Mouse (Mus musculus): ENCODE measurements at regions not wholly inside any gene's neighbourhood (a gene's known extent, or its start where the extent isn't known, plus 50 kb on each side); places are given as distances from the start of the nearest gene placed in this dataset.

DNA sequence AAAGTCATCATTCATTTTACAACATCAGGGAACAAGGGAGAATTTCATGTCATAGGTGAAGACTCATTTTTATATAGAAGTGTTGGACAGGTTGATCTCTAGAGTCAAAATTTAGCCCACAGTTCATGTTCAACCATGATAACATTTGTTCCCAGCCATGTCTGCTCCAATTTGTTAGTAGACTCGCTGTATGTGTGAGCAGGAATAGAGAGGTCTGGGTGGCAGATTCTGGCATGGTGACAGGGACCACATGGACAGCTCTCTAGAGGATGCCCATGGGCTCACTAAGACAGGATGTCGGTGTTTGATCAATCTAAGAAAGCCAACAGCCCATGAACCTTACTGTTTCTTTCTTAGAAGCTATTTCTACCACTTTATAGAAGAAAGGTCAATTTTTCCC is 159.7 kb upstream of the Tmtc1 start:
- no peak overlapping the region for H3K4me3 ChIP-seq (ENCODE audit: insufficient read depth, low read length)
- TF ChIP-seq CTCF (IDR thresholded peaks at IDR 0.05; ENCODE audit: low read depth, low read length) (no peak), POLR2A (IDR thresholded peaks at IDR 0.05; ENCODE audit: borderline replicate concordance, low read depth, low read length) (no peak)
- no peak overlapping the region for H3K27ac ChIP-seq (ENCODE audit: insufficient read depth, low read depth, low read length)
- peaks cover 5% of the 10 kb centered on the region for H3K4me1 ChIP-seq (ENCODE audit: control insufficient read depth, insufficient read depth, low read length)

GRCm38 (mm10) chr6:148603460-148603859 is 159.3 kb upstream of the Tmtc1 start:
- Histone ChIP-seq H3K4me1 (ENCODE audit: control insufficient read depth, insufficient read depth, low read length) (peaks cover under 1% of the 10 kb centered on the region; the same call in 1 of the 2 replicates), H3K4me3 (ENCODE audit: insufficient read depth, low read length) (no peak overlapping the region), H3K27ac (ENCODE audit: insufficient read depth, low read depth, low read length) (no peak overlapping the region)
- TF ChIP-seq CTCF (IDR thresholded peaks at IDR 0.05; ENCODE audit: low read depth, low read length) (no peak), POLR2A (IDR thresholded peaks at IDR 0.05; ENCODE audit: borderline replicate concordance, low read depth, low read length) (no peak)

DNA sequence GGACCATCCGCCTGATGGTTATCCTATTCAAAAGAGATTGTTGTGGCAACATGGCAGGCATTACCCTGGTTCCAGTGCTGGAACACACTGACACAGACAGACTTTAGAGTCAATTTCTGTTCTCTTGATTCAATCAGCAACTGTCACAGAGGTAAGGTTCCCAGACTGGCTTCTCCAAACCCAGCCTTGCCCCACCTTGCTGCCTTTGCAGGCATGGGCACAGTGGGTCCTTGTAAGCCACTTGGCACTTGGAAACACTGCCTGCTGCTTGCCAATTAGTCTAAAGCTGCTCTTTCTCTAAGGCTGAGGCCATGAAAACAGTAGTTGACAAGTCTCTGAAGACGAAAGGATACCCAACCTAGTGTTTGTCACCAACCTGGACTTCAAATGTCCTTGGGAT is 158.7 kb upstream of the Tmtc1 start:
- no peaks in the 10 kb centered on the region for H3K4me1 ChIP-seq (ENCODE audit: control insufficient read depth, insufficient read depth, low read length)
- no peak for TF ChIP-seq CTCF (IDR thresholded peaks at IDR 0.05; ENCODE audit: low read depth, low read length)
- TF ChIP-seq POLR2A (IDR thresholded peaks at IDR 0.05; ENCODE audit: borderline replicate concordance, low read depth, low read length), result no peak
- no peak overlapping the region for H3K27ac ChIP-seq (ENCODE audit: insufficient read depth, low read depth, low read length)
- H3K4me3 ChIP-seq (ENCODE audit: insufficient read depth, low read length), result no peak overlapping the region

- TF ChIP-seq POLR2A (IDR thresholded peaks at IDR 0.05; ENCODE audit: borderline replicate concordance, low read depth, low read length), result no peak
- TF ChIP-seq CTCF (IDR thresholded peaks at IDR 0.05; ENCODE audit: low read depth, low read length), result no peak
- Histone ChIP-seq H3K27ac (ENCODE audit: insufficient read depth, low read depth, low read length) (no peak overlapping the region), H3K4me1 (ENCODE audit: control insufficient read depth, insufficient read depth, low read length) (no peaks in the 10 kb centered on the region)
Measured at GRCm38 (mm10) chr6:148600934-148601333, 156.7 kb upstream of the Tmtc1 start.

DNA sequence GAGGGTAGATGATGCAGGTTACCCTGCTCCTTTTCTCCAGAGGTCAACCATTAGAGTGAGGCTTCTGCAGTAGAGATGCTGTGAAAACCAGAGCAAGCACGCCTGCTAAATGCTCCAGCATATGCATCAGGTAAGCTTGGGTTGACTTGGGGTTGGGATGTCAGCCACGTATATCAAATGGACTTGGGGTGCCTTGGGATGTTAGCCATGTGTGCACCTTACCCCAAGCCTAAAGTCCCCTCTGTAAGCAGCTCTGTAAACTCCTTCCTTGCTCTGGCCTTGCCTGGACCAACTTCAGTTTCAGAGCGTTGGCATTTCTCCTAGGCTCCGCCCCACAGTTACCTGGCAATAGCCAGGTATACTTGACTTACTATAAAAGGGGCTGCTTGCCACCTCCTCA is 155.3 kb upstream of the Tmtc1 start:
- H3K27ac ChIP-seq (ENCODE audit: insufficient read depth, low read depth, low read length), result no peak overlapping the region
- no peaks in the 10 kb centered on the region for H3K4me1 ChIP-seq (ENCODE audit: control insufficient read depth, insufficient read depth, low read length)
- TF ChIP-seq CTCF (IDR thresholded peaks at IDR 0.05; ENCODE audit: low read depth, low read length) (no peak), POLR2A (IDR thresholded peaks at IDR 0.05; ENCODE audit: borderline replicate concordance, low read depth, low read length) (no peak)
- no peak overlapping the region for H3K4me3 ChIP-seq (ENCODE audit: insufficient read depth, low read length)

More at GRCm38 (mm10) chr6:148600934-148601333, 156.7 kb upstream of the Tmtc1 start:
- H3K4me3 ChIP-seq (ENCODE audit: insufficient read depth, low read length), result no peak overlapping the region

DNA sequence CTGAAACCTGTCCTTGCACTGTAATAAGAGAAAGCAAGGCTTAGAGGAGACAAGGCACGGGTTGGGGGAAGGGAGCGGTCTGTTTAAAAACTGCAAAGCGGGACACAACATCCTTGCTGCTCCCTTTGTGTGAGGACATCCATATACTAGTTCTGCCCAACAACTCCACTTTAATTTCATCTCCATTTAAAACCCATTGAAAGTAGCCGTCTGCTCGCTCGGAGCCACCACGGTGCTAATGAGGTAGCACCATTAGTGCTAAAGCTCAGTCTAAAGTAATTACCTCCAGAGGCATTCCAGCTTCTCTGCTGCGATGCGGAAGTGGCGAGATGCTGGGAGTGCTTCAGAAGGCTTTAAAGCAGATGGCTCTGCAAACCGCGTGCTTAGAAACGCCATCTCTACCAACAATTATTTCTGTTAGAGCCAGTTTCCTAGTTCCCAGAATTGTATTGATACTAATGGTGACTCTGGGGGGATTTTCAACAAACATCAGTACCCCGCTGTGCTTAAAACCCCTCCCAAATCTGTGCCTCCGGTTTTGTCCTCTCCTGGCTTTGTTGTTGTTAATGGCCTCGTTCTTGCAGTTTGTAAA is 154.7 kb upstream of the Tmtc1 start:
- Histone ChIP-seq H3K27ac (ENCODE audit: insufficient read depth, low read depth, low read length) (no peak overlapping the region), H3K4me3 (ENCODE audit: insufficient read depth, low read length) (no peak overlapping the region), H3K4me1 (ENCODE audit: control insufficient read depth, insufficient read depth, low read length) (no peaks in the 10 kb centered on the region)
- TF ChIP-seq CTCF (IDR thresholded peaks at IDR 0.05; ENCODE audit: low read depth, low read length), result no peak
- no peak for TF ChIP-seq POLR2A (IDR thresholded peaks at IDR 0.05; ENCODE audit: borderline replicate concordance, low read depth, low read length)

DNA sequence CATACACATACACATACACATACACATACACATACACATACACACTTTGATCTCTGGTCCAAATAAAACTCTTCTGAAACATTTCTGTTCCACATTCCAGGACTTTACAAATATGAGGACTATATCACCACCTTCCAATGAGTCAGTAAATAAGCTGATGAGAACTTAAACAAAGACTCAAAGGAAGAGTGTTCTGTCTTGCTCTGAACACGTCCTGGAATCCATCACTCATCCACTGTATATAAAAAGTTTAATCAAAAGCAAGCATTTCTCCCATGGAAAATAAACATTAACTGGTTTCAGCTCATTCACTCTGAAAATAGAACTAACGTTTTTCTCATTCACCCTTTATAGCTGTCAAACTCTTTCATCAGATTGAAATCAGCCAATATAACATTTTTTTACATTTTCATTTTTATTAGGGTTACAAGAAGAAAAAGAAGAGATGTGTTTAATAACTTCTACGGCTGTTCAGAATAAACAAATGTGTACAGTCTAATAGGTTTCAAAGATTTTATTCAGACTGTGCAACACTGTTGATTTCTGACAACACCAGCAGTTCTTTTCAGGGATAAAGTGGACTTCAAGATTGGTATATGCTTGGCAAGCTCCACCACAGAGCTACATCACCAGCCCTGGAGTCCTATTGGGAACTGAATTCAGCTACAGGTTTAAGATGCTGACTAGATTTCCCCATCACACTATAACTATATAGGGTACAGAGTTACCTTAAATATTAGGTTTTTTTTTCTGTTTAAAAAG is 151.0 kb upstream of the Tmtc1 start:
- TF ChIP-seq POLR2A (IDR thresholded peaks at IDR 0.05; ENCODE audit: borderline replicate concordance, low read depth, low read length) (no peak), CTCF (IDR thresholded peaks at IDR 0.05; ENCODE audit: low read depth, low read length) (no peak)
- no peaks in the 10 kb centered on the region for H3K4me1 ChIP-seq (ENCODE audit: control insufficient read depth, insufficient read depth, low read length)
- H3K27ac ChIP-seq (ENCODE audit: insufficient read depth, low read depth, low read length), result no peak overlapping the region
- H3K4me3 ChIP-seq (ENCODE audit: insufficient read depth, low read length), result no peak overlapping the region

DNA sequence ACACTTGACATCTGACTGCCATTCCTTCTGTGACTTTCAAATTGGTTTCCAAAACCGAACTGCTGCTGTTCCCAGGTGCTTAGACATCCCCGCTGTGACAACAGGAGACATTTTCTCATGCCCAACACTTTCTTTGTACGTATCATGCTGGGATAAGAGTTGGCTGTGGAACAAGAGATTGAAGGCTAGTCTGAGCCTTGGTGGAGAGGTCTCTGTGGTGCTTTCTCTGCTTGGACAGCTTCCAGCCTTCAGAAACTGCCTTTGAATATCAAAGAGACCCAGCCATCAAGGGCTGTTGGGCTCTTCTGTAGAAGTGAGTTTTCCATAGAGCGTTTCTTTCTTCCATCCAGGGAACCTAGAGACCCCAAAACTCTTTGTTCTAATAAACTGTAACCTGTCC is 144.8 kb upstream of the Tmtc1 start:
- H3K27ac ChIP-seq (ENCODE audit: insufficient read depth, low read depth, low read length), result no peak overlapping the region
- H3K4me1 ChIP-seq (ENCODE audit: control insufficient read depth, insufficient read depth, low read length), result no peaks in the 10 kb centered on the region
- TF ChIP-seq POLR2A (IDR thresholded peaks at IDR 0.05; ENCODE audit: borderline replicate concordance, low read depth, low read length) (no peak), CTCF (IDR thresholded peaks at IDR 0.05; ENCODE audit: low read depth, low read length) (no peak)
- no peak overlapping the region for H3K4me3 ChIP-seq (ENCODE audit: insufficient read depth, low read length)

DNA sequence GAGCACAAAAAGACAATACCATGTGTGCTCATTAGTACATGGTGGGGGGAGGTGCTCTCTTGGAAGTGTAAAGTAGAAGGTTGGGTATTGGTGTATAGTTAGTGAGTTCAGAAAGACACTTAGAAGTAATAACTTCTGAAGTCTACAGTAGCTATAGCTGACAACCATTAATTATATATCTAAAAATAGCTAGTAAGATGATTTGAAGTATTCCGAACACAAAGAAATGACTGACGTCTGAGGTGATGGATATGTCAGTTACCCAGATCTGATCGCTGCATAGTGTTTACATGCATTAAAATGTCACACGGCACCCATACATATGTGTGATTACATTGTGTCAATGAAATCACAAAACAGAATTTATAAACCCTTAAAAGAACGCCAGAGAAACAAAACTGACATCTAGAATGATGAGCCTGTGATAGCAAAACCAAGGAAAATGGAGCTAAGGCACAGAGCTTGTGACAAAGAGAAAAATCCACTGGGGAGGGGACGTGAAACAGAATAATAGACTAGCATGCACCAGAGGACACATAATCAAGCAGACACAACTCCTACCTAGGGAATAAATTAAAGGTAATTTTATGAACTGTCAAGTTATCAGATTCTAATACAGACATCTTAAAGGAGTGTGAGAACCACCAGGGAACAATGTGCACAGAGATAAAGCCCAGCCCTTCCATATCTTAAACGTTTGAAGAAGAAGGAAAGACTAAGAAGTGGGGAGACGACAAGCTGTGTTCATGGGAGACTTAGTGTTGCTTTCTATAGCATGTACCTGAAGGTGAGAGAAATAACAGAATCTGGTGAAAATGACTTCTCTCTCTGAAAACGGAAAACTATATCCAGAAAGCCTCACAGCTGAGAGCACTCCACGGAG is 142.5 kb upstream of the Tmtc1 start:
- Histone ChIP-seq H3K4me1 (ENCODE audit: control insufficient read depth, insufficient read depth, low read length) (no peaks in the 10 kb centered on the region), H3K27ac (ENCODE audit: insufficient read depth, low read depth, low read length) (no peak overlapping the region), H3K4me3 (ENCODE audit: insufficient read depth, low read length) (no peak overlapping the region)
- TF ChIP-seq CTCF (IDR thresholded peaks at IDR 0.05; ENCODE audit: low read depth, low read length) (no peak), POLR2A (IDR thresholded peaks at IDR 0.05; ENCODE audit: borderline replicate concordance, low read depth, low read length) (no peak)
